Mouse (Mus musculus) embryonic fibroblast, embryonic 13.5 days (primary cell): Measurements from ENCODE around the gene Pde4c.

Source experiments
- CTCF ChIP-seq: IDR thresholded peaks from 2 replicates; pipeline ENCODE4 v1.5.1; 2011; ENCODE audit warnings: mild to moderate bottlenecking, control low read depth, low read length, moderate library complexity, borderline replicate concordance; ENCODE audit not compliant: insufficient read depth
- POLR2A ChIP-seq: IDR thresholded peaks from 2 replicates; pipeline ENCODE4 v1.6.1; 2011; ENCODE audit warnings: low read depth, mild to moderate bottlenecking, control low read depth, low read length, moderate library complexity

DNA sequence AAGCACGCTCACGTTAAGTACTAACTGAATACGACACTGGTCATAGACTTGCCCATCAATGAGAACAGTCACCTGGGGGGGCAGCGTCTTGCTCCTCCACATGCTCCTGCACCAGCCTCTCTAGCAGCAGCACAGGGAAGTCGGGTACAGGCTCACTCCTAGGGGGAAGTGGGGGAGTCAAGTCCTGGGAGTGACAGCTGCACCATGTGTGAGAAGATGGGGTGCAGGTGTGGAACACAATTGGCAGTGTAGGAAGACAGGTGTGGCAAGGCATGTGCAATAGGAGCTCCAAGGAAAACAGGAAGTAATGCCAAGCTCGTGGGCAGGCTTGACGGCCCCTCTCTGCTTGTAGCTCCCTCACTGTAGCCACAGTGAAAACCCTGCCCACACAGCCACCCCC lies 47.7 kb downstream of the Pde4c start:
- TF ChIP-seq POLR2A (no peak), CTCF (no peak)
